Mouse (Mus musculus) MEL (cell line): ENCODE results near the gene Exoc3l. TPM values are rescaled to one million over a fixed set of nuclear protein-coding genes. Genes with fewer than 3 reads are reported as not detected.
A peak's percentile ranks its signal among the peaks of the same experiment; 100 is the strongest.

Experiments used
- DNase-seq: peaks from one replicate; pipeline ENCODE4 v3.0.0; 2011; ENCODE audit warnings: low read depth, low spot score
- H3K27ac ChIP-seq: 2 replicates; pipeline ENCODE4 v1.5.1; 2012; ENCODE audit warnings: low read depth, mild to moderate bottlenecking, control low read depth, low read length, moderate library complexity; ENCODE audit not compliant: control insufficient read depth
- H3K27me3 ChIP-seq, 2 experiments: fragments of 150-350 bp in 1 of 2; sonication (generic) in 1 of 2; 2 replicates each; pipeline ENCODE4 v1.6.1; 2012; ENCODE audit warnings: low read length in 2 of 2, mild to moderate bottlenecking in 2 of 2, improper control_type of control experiment in 1 of 2, moderate library complexity in 1 of 2; ENCODE audit not compliant: insufficient read depth in 2 of 2, control insufficient read depth in 1 of 2
- H3K36me3 ChIP-seq, 2 experiments: 2 replicates each; pipeline ENCODE4 v1.6.1; 2012 to 2014; ENCODE audit warnings: low read length in 2 of 2, improper control_type of control experiment in 1 of 2, inconsistent platforms in 1 of 2, mild to moderate bottlenecking in 1 of 2; ENCODE audit not compliant: insufficient read depth in 2 of 2, control insufficient read depth in 1 of 2
- H3K4me1 ChIP-seq, 2 experiments: fragments of 150-350 bp in 1 of 2; sonication (generic) in 1 of 2; 2 replicates each; pipeline ENCODE4 v1.6.1; 2012; ENCODE audit warnings: low read length in 2 of 2, improper control_type of control experiment in 1 of 2, mild to moderate bottlenecking in 1 of 2; ENCODE audit not compliant: insufficient read depth in 2 of 2, control insufficient read depth in 1 of 2
- H3K4me3 ChIP-seq, 2 experiments: fragments of 150-350 bp in 1 of 2; sonication (generic) in 1 of 2; 2 replicates each; pipeline ENCODE4 v1.5.1; 2012; ENCODE audit warnings: low read depth in 2 of 2, low read length in 2 of 2, mild to moderate bottlenecking in 2 of 2, moderate library complexity in 2 of 2, control low read depth in 1 of 2, improper control_type of control experiment in 1 of 2; ENCODE audit not compliant: control insufficient read depth in 1 of 2, insufficient read depth in 1 of 2
- H3K79me2 ChIP-seq: 2 replicates; pipeline ENCODE4 v1.6.1; 2012; ENCODE audit warnings: mild to moderate bottlenecking, low read length, moderate library complexity; ENCODE audit not compliant: control insufficient read depth, poor library complexity, insufficient read depth
- H3K9ac ChIP-seq: 2 replicates; pipeline ENCODE4 v1.6.1; 2012; ENCODE audit warnings: low read depth, mild to moderate bottlenecking, control low read depth, low read length, moderate library complexity; ENCODE audit not compliant: control insufficient read depth, poor library complexity, severe bottlenecking
- H3K9me3 ChIP-seq: fragments of 150-350 bp; sonication (generic); replicated peaks from 2 replicates; pipeline ENCODE4 v1.6.1; 2012; ENCODE audit warnings: mild to moderate bottlenecking, low read length, improper control_type of control experiment, moderate library complexity; ENCODE audit not compliant: insufficient read depth
- BHLHE40 ChIP-seq: IDR thresholded peaks from 2 replicates; pipeline ENCODE4 v1.6.1; 2012; ENCODE audit warnings: low read depth, mild to moderate bottlenecking, inconsistent platforms, low read length, improper control_type of control experiment, borderline replicate concordance
- CHD2 ChIP-seq: IDR thresholded peaks from 2 replicates; pipeline ENCODE4 v1.6.1; 2011; ENCODE audit warnings: low read length, improper control_type of control experiment
- CTCF ChIP-seq, 3 experiments: IDR thresholded peaks in 2 of 3; conservative IDR thresholded peaks in 1 of 3; 2 replicates each; pipeline ENCODE4 v1.5.1; 2011 to 2012; ENCODE audit warnings: low read length in 3 of 3, low read depth in 2 of 3, mild to moderate bottlenecking in 2 of 3, improper control_type of control experiment in 1 of 3, inconsistent platforms in 1 of 3, mixed read lengths in 1 of 3, moderate library complexity in 1 of 3; ENCODE audit not compliant: control insufficient read depth in 1 of 3, insufficient read depth in 1 of 3, poor library complexity in 1 of 3, severe bottlenecking in 1 of 3
- E2F4 ChIP-seq: IDR thresholded peaks from 2 replicates; pipeline ENCODE4 v1.6.1; 2011; ENCODE audit warnings: low read depth, low read length, improper control_type of control experiment, borderline replicate concordance
- ELF1 ChIP-seq: IDR thresholded peaks from 2 replicates; pipeline ENCODE4 v1.6.1; 2014; ENCODE audit warnings: low read depth, mild to moderate bottlenecking, inconsistent platforms, low read length, improper control_type of control experiment, moderate library complexity
- EP300 ChIP-seq, 2 experiments: IDR thresholded peaks; 2 replicates each; pipeline ENCODE4 v1.6.1; 2011; ENCODE audit warnings: improper control_type of control experiment in 2 of 2, low read length in 2 of 2, low read depth in 1 of 2, mild to moderate bottlenecking in 1 of 2
- GABPA ChIP-seq: IDR thresholded peaks from 2 replicates; pipeline ENCODE4 v1.6.1; 2012; ENCODE audit warnings: low read depth, mild to moderate bottlenecking, inconsistent platforms, low read length, improper control_type of control experiment, moderate library complexity
- GATA1 ChIP-seq: IDR thresholded peaks from 2 replicates; pipeline ENCODE4 v1.6.1; 2011; ENCODE audit warnings: low read depth, low read length, improper control_type of control experiment
- JUND ChIP-seq: IDR thresholded peaks from 2 replicates; pipeline ENCODE4 v1.6.1; 2011; ENCODE audit warnings: low read depth, mild to moderate bottlenecking, improper control_type of control experiment, low read length
- MAFK ChIP-seq: IDR thresholded peaks from 2 replicates; pipeline ENCODE4 v1.6.1; 2011; ENCODE audit warnings: low read depth, mild to moderate bottlenecking, low read length, improper control_type of control experiment, borderline replicate concordance
- MAX ChIP-seq: IDR thresholded peaks from 2 replicates; pipeline ENCODE4 v1.6.1; 2011; ENCODE audit warnings: low read length, improper control_type of control experiment
- MAZ ChIP-seq: IDR thresholded peaks from 2 replicates; pipeline ENCODE4 v1.6.1; 2012; ENCODE audit warnings: low read depth, mild to moderate bottlenecking, inconsistent platforms, low read length, improper control_type of control experiment
- MEF2A ChIP-seq: IDR thresholded peaks from 2 replicates; pipeline ENCODE4 v1.6.1; 2014; ENCODE audit warnings: low read depth, mild to moderate bottlenecking, inconsistent platforms, low read length, improper control_type of control experiment; ENCODE audit not compliant: poor library complexity, insufficient replicate concordance, severe bottlenecking; ENCODE audit errors: extremely low read depth
- NELFE ChIP-seq: IDR thresholded peaks from 2 replicates; pipeline ENCODE4 v1.6.1; 2011; ENCODE audit warnings: low read depth, low read length, improper control_type of control experiment
- POLR2A ChIP-seq, 2 experiments: IDR thresholded peaks; 2 replicates each; pipeline ENCODE4 v1.6.1; 2011 to 2012; ENCODE audit warnings: low read length in 2 of 2, mild to moderate bottlenecking in 2 of 2, control low read depth in 1 of 2, improper control_type of control experiment in 1 of 2, low read depth in 1 of 2, moderate library complexity in 1 of 2; ENCODE audit not compliant: control insufficient read depth in 1 of 2, insufficient read depth in 1 of 2, poor library complexity in 1 of 2
- POLR2AphosphoS5 ChIP-seq: IDR thresholded peaks from 2 replicates; pipeline ENCODE4 v1.6.1; 2012; ENCODE audit warnings: low read depth, borderline replicate concordance, mild to moderate bottlenecking, inconsistent platforms, low read length, moderate library complexity, mixed read lengths
- RAD21 ChIP-seq: IDR thresholded peaks from 2 replicates; pipeline ENCODE4 v1.6.1; 2011; ENCODE audit warnings: mild to moderate bottlenecking, low read depth, low read length, improper control_type of control experiment
- SIN3A ChIP-seq: IDR thresholded peaks from 2 replicates; pipeline ENCODE4 v1.6.1; 2012; ENCODE audit warnings: low read length, improper control_type of control experiment, inconsistent platforms
- SMC3 ChIP-seq: IDR thresholded peaks from 2 replicates; pipeline ENCODE4 v1.6.1; 2011; ENCODE audit warnings: low read depth, low read length, improper control_type of control experiment
- TCF12 ChIP-seq: IDR thresholded peaks from 2 replicates; pipeline ENCODE4 v1.6.1; 2014; ENCODE audit warnings: low read depth, mild to moderate bottlenecking, inconsistent platforms, low read length, improper control_type of control experiment, moderate library complexity
- USF1 ChIP-seq: IDR thresholded peaks from 2 replicates; pipeline ENCODE4 v1.6.1; 2014; ENCODE audit warnings: low read depth, mild to moderate bottlenecking, inconsistent platforms, low read length, improper control_type of control experiment, moderate library complexity
- ZNF384 ChIP-seq: IDR thresholded peaks from 2 replicates; pipeline ENCODE4 v1.6.1; 2012; ENCODE audit warnings: low read depth, mild to moderate bottlenecking, inconsistent platforms, low read length, improper control_type of control experiment
- polyA plus RNA-seq, 2 experiments: library from polyadenylated mRNA; stranded (reverse) in 1 of 2; unstranded in 1 of 2; fragments of >175 nt in 1 of 2; fragments of >200 nt in 1 of 2; gene quantifications; 2 replicates each; pipeline versions ENCODE4 v1.2.1 to v1.2.4; 2012; ENCODE audit warnings: low replicate concordance in 2 of 2, low read depth in 1 of 2; ENCODE audit not compliant: insufficient read length in 2 of 2, insufficient read depth in 1 of 2, missing spikeins in 1 of 2
- total RNA-seq: library from RNA; depleted of rRNA; stranded (reverse); fragments of 300-350 nt; gene quantifications from 2 replicates; pipeline ENCODE4 v1.2.3, GENCODE M21; 2012

Gene Exoc3l
- total and polyA plus RNA-seq, 3 experiments: 0.69 to 2.0 TPM; not detected in 1

GRCm38 (mm10) chr8:105343791-105344574 is 48.1 kb upstream of the Exoc3l start:
- peak overlapping the region; percentile 30 for H3K27ac ChIP-seq
- H3K9me3 ChIP-seq: no peaks in the 10 kb centered on the region
- peaks cover 0 to 44% of the 10 kb centered on the region in 2 experiments; a peak in 2 of 4 replicates for H3K36me3 ChIP-seq
- no peak for DNase-seq
- H3K27me3 ChIP-seq: peaks cover 1 to 2% of the 10 kb centered on the region in 2 experiments; a peak in 1 of 4 replicates
- H3K4me1 ChIP-seq: peaks cover 18 to 62% of the 10 kb centered on the region in 2 experiments
- no peak for TF ChIP-seq SMC3
- no peak for TF ChIP-seq CTCF (IDR thresholded peaks at IDR 0.05 in 2 of 3, conservative IDR thresholded peaks at IDR 0.05 in 1 of 3; ENCODE audit: control insufficient read depth in 1 of 3, insufficient read depth in 1 of 3, low read depth in 2 of 3, low read length in 3 of 3, poor library complexity in 1 of 3, severe bottlenecking in 1 of 3)
- TF ChIP-seq GABPA: no peak
- TF ChIP-seq SIN3A: no peak
- TF ChIP-seq ZNF384: no peak
- TF ChIP-seq E2F4: no peak
- TF ChIP-seq MAFK: no peak
- TF ChIP-seq USF1: no peak
- no peak for TF ChIP-seq RAD21
- no peak for TF ChIP-seq CHD2
- no peak for TF ChIP-seq ELF1
- TF ChIP-seq POLR2A (IDR thresholded peaks at IDR 0.05; ENCODE audit: control insufficient read depth in 1 of 2, insufficient read depth in 1 of 2, low read depth in 1 of 2, low read length in 2 of 2, poor library complexity in 1 of 2): no peak
- TF ChIP-seq POLR2AphosphoS5: no peak
- no peak for TF ChIP-seq NELFE
- no peak for TF ChIP-seq TCF12
- TF ChIP-seq MEF2A: no peak
- TF ChIP-seq MAZ: no peak
- TF ChIP-seq, all 39 proteins: peak for 0
- no peak overlapping the region for H3K9ac ChIP-seq
- no peak overlapping the region for H3K4me3 ChIP-seq
- H3K79me2 ChIP-seq: peaks cover 4% of the 10 kb centered on the region; the same call in 1 of the 2 replicates

- Histone ChIP-seq H3K4me1 (peaks cover 25 to 73% of the 10 kb centered on the region in 2 experiments), H3K9me3 (no peaks in the 10 kb centered on the region), H3K36me3 (peaks cover 0 to 53% of the 10 kb centered on the region in 2 experiments; a peak in 2 of 4 replicates)
Observed at GRCm38 (mm10) chr8:105342768-105343167, 46.9 kb upstream of the Exoc3l start.

More at GRCm38 (mm10) chr8:105342768-105343167, 46.9 kb upstream of the Exoc3l start:
- H3K4me3 ChIP-seq: no peak overlapping the region
- DNase-seq: no peak
- no peak overlapping the region for H3K27ac ChIP-seq
- TF ChIP-seq GATA1 (peak; percentile 85), JUND (no peak), MEF2A (no peak), MAX (no peak), SMC3 (no peak), EP300 (IDR thresholded peaks at IDR 0.05; ENCODE audit: low read depth in 1 of 2, low read length in 2 of 2) (peak in 1 of 2 experiments; percentile 48; a peak in 1 of 4 replicates), RAD21 (no peak), TCF12 (peak; percentile 61), BHLHE40 (no peak)
- no peak overlapping the region for H3K9ac ChIP-seq
- peaks cover 4% of the 10 kb centered on the region; the same call in 1 of the 2 replicates for H3K79me2 ChIP-seq
- H3K27me3 ChIP-seq: no peaks in the 10 kb centered on the region
